Mouse (Mus musculus): ENCODE measurements around the gene Gimap9. TPM values are rescaled to one million over a fixed set of nuclear protein-coding genes. Genes with fewer than 3 reads are reported as not detected.
A peak's percentile ranks its signal among the peaks of the same experiment; 100 is the strongest.

The Gimap9 gene
- polyA plus RNA-seq, 1 experiment from 2014 or later: 0.70 TPM

- H3K9me3 ChIP-seq (ENCODE audit: control insufficient read depth, low read length): no peaks in the 10 kb centered on the region
- ATAC-seq (ENCODE audit: low read depth): no peak
- no peaks in the 10 kb centered on the region for H3K27me3 ChIP-seq (ENCODE audit: control insufficient read depth, insufficient read depth, low read length)
- 88% methylated on average over 2 of the region's 2 CpGs for WGBS
- no peak overlapping the region for H3K4me3 ChIP-seq (ENCODE audit: low read depth, low read length)
- H3K27ac ChIP-seq (ENCODE audit: low read depth, low read length): no peak overlapping the region
- H3K9ac ChIP-seq (replicated peaks; ENCODE audit: low read depth, low read length): no peak overlapping the region
- no peaks in the 10 kb centered on the region for H3K36me3 ChIP-seq (ENCODE audit: control insufficient read depth, insufficient read depth, low read length)
- no peak overlapping the region for H3K4me2 ChIP-seq (ENCODE audit: low read depth, low read length)
- H3K4me1 ChIP-seq (ENCODE audit: control insufficient read depth, insufficient read depth, low read length): no peaks in the 10 kb centered on the region
Measured at GRCm38 (mm10) chr6:48635105-48635504, 40.8 kb upstream of the Gimap9 start.

- Histone ChIP-seq H3K9ac (replicated peaks; ENCODE audit: low read depth, low read length) (no peak overlapping the region), H3K4me2 (ENCODE audit: low read depth, low read length) (no peak overlapping the region), H3K27ac (ENCODE audit: low read depth, low read length) (no peak overlapping the region), H3K9me3 (ENCODE audit: control insufficient read depth, low read length) (no peaks in the 10 kb centered on the region), H3K36me3 (ENCODE audit: control insufficient read depth, insufficient read depth, low read length) (no peaks in the 10 kb centered on the region), H3K27me3 (ENCODE audit: control insufficient read depth, insufficient read depth, low read length) (no peaks in the 10 kb centered on the region), H3K4me3 (ENCODE audit: low read depth, low read length) (no peak overlapping the region), H3K4me1 (ENCODE audit: control insufficient read depth, insufficient read depth, low read length) (no peaks in the 10 kb centered on the region)
- ATAC-seq (ENCODE audit: low read depth): no peak
- WGBS: 36% methylated on average over 6 of the region's 6 CpGs
Measured at GRCm38 (mm10) chr6:48636515-48636914, 39.4 kb upstream of the Gimap9 start.

- Histone ChIP-seq H3K4me2 (ENCODE audit: low read depth, low read length) (no peak overlapping the region), H3K36me3 (ENCODE audit: control insufficient read depth, insufficient read depth, low read length) (no peaks in the 10 kb centered on the region), H3K9ac (replicated peaks; ENCODE audit: low read depth, low read length) (no peak overlapping the region), H3K4me3 (ENCODE audit: low read depth, low read length) (no peak overlapping the region), H3K27me3 (ENCODE audit: control insufficient read depth, insufficient read depth, low read length) (no peaks in the 10 kb centered on the region), H3K4me1 (ENCODE audit: control insufficient read depth, insufficient read depth, low read length) (no peaks in the 10 kb centered on the region), H3K27ac (ENCODE audit: low read depth, low read length) (no peak overlapping the region), H3K9me3 (ENCODE audit: control insufficient read depth, low read length) (no peaks in the 10 kb centered on the region)
- ATAC-seq (ENCODE audit: low read depth): no peak
- 68% methylated on average over 6 of the region's 6 CpGs for WGBS
Measured at GRCm38 (mm10) chr6:48637811-48638500, 38.0 kb upstream of the Gimap9 start.

- H3K4me1 ChIP-seq (ENCODE audit: control insufficient read depth, insufficient read depth, low read length): no peaks in the 10 kb centered on the region
- no peaks in the 10 kb centered on the region for H3K36me3 ChIP-seq (ENCODE audit: control insufficient read depth, insufficient read depth, low read length)
- H3K27me3 ChIP-seq (ENCODE audit: control insufficient read depth, insufficient read depth, low read length): no peaks in the 10 kb centered on the region
- no peak for ATAC-seq (ENCODE audit: low read depth)
- no peak overlapping the region for H3K27ac ChIP-seq (ENCODE audit: low read depth, low read length)
- H3K9me3 ChIP-seq (ENCODE audit: control insufficient read depth, low read length): no peaks in the 10 kb centered on the region
- 87% methylated on average over 2 of the region's 2 CpGs for WGBS
- H3K4me2 ChIP-seq (ENCODE audit: low read depth, low read length): no peak overlapping the region
- H3K4me3 ChIP-seq (ENCODE audit: low read depth, low read length): no peak overlapping the region
- no peak overlapping the region for H3K9ac ChIP-seq (replicated peaks; ENCODE audit: low read depth, low read length)
Measured at GRCm38 (mm10) chr6:48638553-48638952, 37.4 kb upstream of the Gimap9 start.

GRCm38 (mm10) chr6:48641391-48641790 lies 34.5 kb upstream of the Gimap9 start:
- whole genome bisulfite sequencing: 84% methylated on average over 6 of the region's 6 CpGs

GRCm38 (mm10) chr6:48642764-48643292 lies 33.1 kb upstream of the Gimap9 start:
- Histone ChIP-seq H3K27ac (ENCODE audit: low read depth, low read length) (no peak overlapping the region), H3K4me1 (ENCODE audit: control insufficient read depth, insufficient read depth, low read length) (no peaks in the 10 kb centered on the region), H3K4me3 (ENCODE audit: low read depth, low read length) (no peak overlapping the region), H3K9me3 (ENCODE audit: control insufficient read depth, low read length) (no peaks in the 10 kb centered on the region), H3K27me3 (ENCODE audit: control insufficient read depth, insufficient read depth, low read length) (no peaks in the 10 kb centered on the region), H3K36me3 (ENCODE audit: control insufficient read depth, insufficient read depth, low read length) (no peaks in the 10 kb centered on the region), H3K9ac (replicated peaks; ENCODE audit: low read depth, low read length) (no peak overlapping the region), H3K4me2 (ENCODE audit: low read depth, low read length) (no peak overlapping the region)
- ATAC-seq (ENCODE audit: low read depth): peak; percentile 50; the same call in 1 of the 2 replicates
- WGBS: 25% methylated on average over 4 of the region's 4 CpGs

More at GRCm38 (mm10) chr6:48641391-48641790, 34.5 kb upstream of the Gimap9 start:
- Histone ChIP-seq H3K4me2 (ENCODE audit: low read depth, low read length) (no peak overlapping the region), H3K4me1 (ENCODE audit: control insufficient read depth, insufficient read depth, low read length) (no peaks in the 10 kb centered on the region), H3K9ac (replicated peaks; ENCODE audit: low read depth, low read length) (no peak overlapping the region), H3K4me3 (ENCODE audit: low read depth, low read length) (no peak overlapping the region), H3K36me3 (ENCODE audit: control insufficient read depth, insufficient read depth, low read length) (no peaks in the 10 kb centered on the region), H3K27ac (ENCODE audit: low read depth, low read length) (no peak overlapping the region), H3K27me3 (ENCODE audit: control insufficient read depth, insufficient read depth, low read length) (no peaks in the 10 kb centered on the region), H3K9me3 (ENCODE audit: control insufficient read depth, low read length) (no peaks in the 10 kb centered on the region)
- no peak for ATAC-seq (ENCODE audit: low read depth)

GRCm38 (mm10) chr6:48645660-48646308 lies 30.1 kb upstream of the Gimap9 start:
- no peaks in the 10 kb centered on the region for H3K27me3 ChIP-seq (ENCODE audit: control insufficient read depth, insufficient read depth, low read length)
- no peaks in the 10 kb centered on the region for H3K9me3 ChIP-seq (ENCODE audit: control insufficient read depth, low read length)
- H3K4me2 ChIP-seq (ENCODE audit: low read depth, low read length): no peak overlapping the region
- H3K36me3 ChIP-seq (ENCODE audit: control insufficient read depth, insufficient read depth, low read length): no peaks in the 10 kb centered on the region
- no peak overlapping the region for H3K4me3 ChIP-seq (ENCODE audit: low read depth, low read length)
- ATAC-seq (ENCODE audit: low read depth): peak; percentile 65; the same call in 1 of the 2 replicates
- no peaks in the 10 kb centered on the region for H3K4me1 ChIP-seq (ENCODE audit: control insufficient read depth, insufficient read depth, low read length)
- WGBS: 17% methylated on average over 12 of the region's 12 CpGs
- no peak overlapping the region for H3K27ac ChIP-seq (ENCODE audit: low read depth, low read length)
- no peak overlapping the region for H3K9ac ChIP-seq (replicated peaks; ENCODE audit: low read depth, low read length)

GRCm38 (mm10) chr6:48646309-48646690 lies 29.6 kb upstream of the Gimap9 start:
- no peaks in the 10 kb centered on the region for H3K27me3 ChIP-seq (ENCODE audit: control insufficient read depth, insufficient read depth, low read length)
- WGBS: 87% methylated on average over 4 of the region's 4 CpGs

GRCm38 (mm10) chr6:48646995-48647394 lies 28.9 kb upstream of the Gimap9 start, which contains the start of gene Gimap8:
TSS of gene Gimap8 (plus strand) at chr6:48647234.
- no peak within 1 kb of the TSS for H3K27ac ChIP-seq (ENCODE audit: low read depth, low read length)
- no peaks in the 10 kb centered on the region for H3K4me1 ChIP-seq (ENCODE audit: control insufficient read depth, insufficient read depth, low read length)
- H3K27me3 ChIP-seq (ENCODE audit: control insufficient read depth, insufficient read depth, low read length): no peaks in the 10 kb centered on the region
- H3K9me3 ChIP-seq (ENCODE audit: control insufficient read depth, low read length): no peaks in the 10 kb centered on the region
- no peak within 1 kb of the TSS for H3K4me2 ChIP-seq (ENCODE audit: low read depth, low read length)
- no peak within 1 kb of the TSS for H3K4me3 ChIP-seq (ENCODE audit: low read depth, low read length)
- 42% methylated on average over 3 of the region's 3 CpGs for WGBS
- H3K9ac ChIP-seq (replicated peaks; ENCODE audit: low read depth, low read length): no peak within 1 kb of the TSS
- no peaks in the 10 kb centered on the region for H3K36me3 ChIP-seq (ENCODE audit: control insufficient read depth, insufficient read depth, low read length)
- no peak for ATAC-seq (ENCODE audit: low read depth)

More at GRCm38 (mm10) chr6:48646309-48646690, 29.6 kb upstream of the Gimap9 start:
- no peak overlapping the region for H3K27ac ChIP-seq (ENCODE audit: low read depth, low read length)
- H3K9ac ChIP-seq (replicated peaks; ENCODE audit: low read depth, low read length): no peak overlapping the region
- no peaks in the 10 kb centered on the region for H3K36me3 ChIP-seq (ENCODE audit: control insufficient read depth, insufficient read depth, low read length)
- H3K4me3 ChIP-seq (ENCODE audit: low read depth, low read length): no peak overlapping the region
- H3K4me1 ChIP-seq (ENCODE audit: control insufficient read depth, insufficient read depth, low read length): no peaks in the 10 kb centered on the region
- no peaks in the 10 kb centered on the region for H3K9me3 ChIP-seq (ENCODE audit: control insufficient read depth, low read length)
- no peak for ATAC-seq (ENCODE audit: low read depth)
- no peak overlapping the region for H3K4me2 ChIP-seq (ENCODE audit: low read depth, low read length)

Data from neural tube, embryonic 14.5 days (tissue).